Mouse (Mus musculus): ENCODE measurements around the gene Gm10277. TPM values are rescaled to one million over a fixed set of nuclear protein-coding genes. Genes with fewer than 3 reads are reported as not detected.
A peak's percentile ranks its signal among the peaks of the same experiment; 100 is the strongest.

The Gm10277 gene
- polyA plus RNA-seq, 1 experiment from 2014 or later = 0.26 TPM

GRCm38 (mm10) chr11:77827241-77827995 lies 39.9 kb upstream of the Gm10277 start:
- H3K27me3 ChIP-seq (replicated peaks; ENCODE audit: control insufficient read depth, insufficient read depth, low read length) = no peaks in the 10 kb centered on the region
- DNase-seq (ENCODE audit: low spot score) = peak; percentile 79
- no peak overlapping the region for H3K4me3 ChIP-seq (ENCODE audit: low read depth, low read length)
- H3K9ac ChIP-seq (ENCODE audit: low read depth, low read length) = no peak overlapping the region
- H3K9me3 ChIP-seq (ENCODE audit: control insufficient read depth, low read length) = no peaks in the 10 kb centered on the region
- ATAC-seq (ENCODE audit: low read depth) = 0 out of 2 replicates have a peak, but pooled peaks have one; percentile 19
- H3K27ac ChIP-seq (replicated peaks; ENCODE audit: low read depth, low read length) = no peak overlapping the region
- 55% methylated on average over 18 of the region's 18 CpGs for WGBS
- no peak overlapping the region for H3K4me2 ChIP-seq (ENCODE audit: low read depth, low read length)
- peaks cover 50% of the 10 kb centered on the region for H3K36me3 ChIP-seq (ENCODE audit: control insufficient read depth, insufficient read depth, low read length)
- H3K4me1 ChIP-seq (ENCODE audit: control insufficient read depth, insufficient read depth, low read length) = no peaks in the 10 kb centered on the region

- WGBS = 50% methylated on average over 3 of the region's 3 CpGs
- no peak overlapping the region for H3K4me3 ChIP-seq (ENCODE audit: low read depth, low read length)
- H3K4me1 ChIP-seq (ENCODE audit: control insufficient read depth, insufficient read depth, low read length) = no peaks in the 10 kb centered on the region
These were observed 38.8 kb upstream of the Gm10277 start for GRCm38 (mm10) chr11:77826311-77826710.

GRCm38 (mm10) chr11:77825853-77826252 lies 38.3 kb upstream of the Gm10277 start:
- DNase-seq (ENCODE audit: low spot score) (peak; percentile 84), ATAC-seq (ENCODE audit: low read depth) (peak; percentile 7; the same call in 1 of the 2 replicates)
- no peak overlapping the region for H3K4me2 ChIP-seq (ENCODE audit: low read depth, low read length)
- H3K36me3 ChIP-seq (ENCODE audit: control insufficient read depth, insufficient read depth, low read length) = peaks cover 50% of the 10 kb centered on the region
- H3K9ac ChIP-seq (ENCODE audit: low read depth, low read length) = no peak overlapping the region
- 5% methylated on average over 5 of the region's 5 CpGs for WGBS
- H3K27me3 ChIP-seq (replicated peaks; ENCODE audit: control insufficient read depth, insufficient read depth, low read length) = no peaks in the 10 kb centered on the region
- H3K4me3 ChIP-seq (ENCODE audit: low read depth, low read length) = no peak overlapping the region
- H3K4me1 ChIP-seq (ENCODE audit: control insufficient read depth, insufficient read depth, low read length) = no peaks in the 10 kb centered on the region
- H3K27ac ChIP-seq (replicated peaks; ENCODE audit: low read depth, low read length) = no peak overlapping the region
- H3K9me3 ChIP-seq (ENCODE audit: control insufficient read depth, low read length) = no peaks in the 10 kb centered on the region

More at GRCm38 (mm10) chr11:77826311-77826710, 38.8 kb upstream of the Gm10277 start:
- Histone ChIP-seq H3K27ac (replicated peaks; ENCODE audit: low read depth, low read length) (no peak overlapping the region), H3K9ac (ENCODE audit: low read depth, low read length) (no peak overlapping the region), H3K36me3 (ENCODE audit: control insufficient read depth, insufficient read depth, low read length) (peaks cover 46% of the 10 kb centered on the region), H3K27me3 (replicated peaks; ENCODE audit: control insufficient read depth, insufficient read depth, low read length) (no peaks in the 10 kb centered on the region), H3K4me2 (ENCODE audit: low read depth, low read length) (no peak overlapping the region), H3K9me3 (ENCODE audit: control insufficient read depth, low read length) (no peaks in the 10 kb centered on the region)
- no peak for DNase-seq (ENCODE audit: low spot score)
- no peak for ATAC-seq (ENCODE audit: low read depth)

GRCm38 (mm10) chr11:77822781-77823180 lies 35.2 kb upstream of the Gm10277 start:
- Histone ChIP-seq H3K9me3 (ENCODE audit: control insufficient read depth, low read length) (no peaks in the 10 kb centered on the region), H3K27me3 (replicated peaks; ENCODE audit: control insufficient read depth, insufficient read depth, low read length) (no peaks in the 10 kb centered on the region), H3K4me2 (ENCODE audit: low read depth, low read length) (no peak overlapping the region), H3K4me3 (ENCODE audit: low read depth, low read length) (no peak overlapping the region), H3K4me1 (ENCODE audit: control insufficient read depth, insufficient read depth, low read length) (no peaks in the 10 kb centered on the region), H3K36me3 (ENCODE audit: control insufficient read depth, insufficient read depth, low read length) (peaks cover 52% of the 10 kb centered on the region), H3K9ac (ENCODE audit: low read depth, low read length) (no peak overlapping the region), H3K27ac (replicated peaks; ENCODE audit: low read depth, low read length) (no peak overlapping the region)
- DNase-seq (ENCODE audit: low spot score) (peak; percentile 65), ATAC-seq (ENCODE audit: low read depth) (no peak)
- WGBS = 21% methylated on average over 7 of the region's 7 CpGs

DNA sequence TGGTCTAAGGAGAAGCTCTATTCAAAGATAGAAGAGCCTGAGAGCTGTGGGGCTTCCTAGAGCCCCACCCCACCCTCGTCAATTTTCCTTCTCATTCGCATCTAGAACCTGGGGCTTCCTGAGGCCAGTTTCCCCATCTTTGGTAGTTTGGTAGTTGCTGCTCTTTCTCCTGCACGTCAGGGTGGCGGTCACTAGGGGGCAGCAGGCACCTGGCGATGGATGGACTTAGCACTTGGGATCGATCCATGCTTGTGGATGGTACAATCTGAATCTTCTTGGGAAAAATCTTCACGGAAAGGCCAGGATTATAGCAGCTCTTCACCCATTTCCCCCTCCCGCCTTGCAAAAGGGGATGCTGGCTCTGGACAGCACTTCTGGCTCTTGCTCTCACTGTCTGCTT lies 34.1 kb upstream of the Gm10277 start:
- no peak overlapping the region for H3K4me3 ChIP-seq (ENCODE audit: low read depth, low read length)
- H3K9me3 ChIP-seq (ENCODE audit: control insufficient read depth, low read length) = no peaks in the 10 kb centered on the region
- no peak overlapping the region for H3K27ac ChIP-seq (replicated peaks; ENCODE audit: low read depth, low read length)
- H3K36me3 ChIP-seq (ENCODE audit: control insufficient read depth, insufficient read depth, low read length) = peaks cover 52% of the 10 kb centered on the region
- ATAC-seq (ENCODE audit: low read depth) (no peak), DNase-seq (ENCODE audit: low spot score) (no peak)
- H3K9ac ChIP-seq (ENCODE audit: low read depth, low read length) = no peak overlapping the region
- H3K4me2 ChIP-seq (ENCODE audit: low read depth, low read length) = no peak overlapping the region
- no peaks in the 10 kb centered on the region for H3K27me3 ChIP-seq (replicated peaks; ENCODE audit: control insufficient read depth, insufficient read depth, low read length)
- H3K4me1 ChIP-seq (ENCODE audit: control insufficient read depth, insufficient read depth, low read length) = no peaks in the 10 kb centered on the region
- WGBS = 25% methylated on average over 8 of the region's 8 CpGs

DNA sequence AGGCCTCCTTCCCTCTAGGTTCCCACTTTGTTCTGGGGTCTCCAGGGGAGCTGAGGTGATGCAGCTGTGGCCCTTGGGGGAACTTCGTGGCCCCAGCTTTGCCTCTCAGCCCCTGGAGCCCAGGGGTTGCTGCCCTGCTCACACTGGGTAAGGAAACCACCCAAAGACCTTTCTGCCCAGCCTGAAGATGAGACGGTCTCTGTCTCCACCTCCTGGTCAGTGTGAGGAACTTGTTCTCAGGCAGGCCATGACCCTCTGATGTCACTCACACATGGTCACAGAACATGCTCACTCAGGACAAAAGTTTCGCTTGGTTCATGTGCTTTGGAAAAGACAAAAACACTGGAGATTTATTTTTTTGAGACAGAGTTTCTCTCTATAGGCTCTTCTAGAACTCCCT lies 28.5 kb upstream of the Gm10277 start:
- Histone ChIP-seq H3K4me1 (ENCODE audit: control insufficient read depth, insufficient read depth, low read length) (no peaks in the 10 kb centered on the region), H3K9me3 (ENCODE audit: control insufficient read depth, low read length) (no peaks in the 10 kb centered on the region), H3K36me3 (ENCODE audit: control insufficient read depth, insufficient read depth, low read length) (peaks cover 24% of the 10 kb centered on the region; the same call in 1 of the 2 replicates), H3K4me2 (ENCODE audit: low read depth, low read length) (no peak overlapping the region), H3K9ac (ENCODE audit: low read depth, low read length) (no peak overlapping the region), H3K27me3 (replicated peaks; ENCODE audit: control insufficient read depth, insufficient read depth, low read length) (no peaks in the 10 kb centered on the region), H3K27ac (replicated peaks; ENCODE audit: low read depth, low read length) (no peak overlapping the region), H3K4me3 (ENCODE audit: low read depth, low read length) (no peak overlapping the region)
- DNase-seq (ENCODE audit: low spot score) (peak; percentile 67), ATAC-seq (ENCODE audit: low read depth) (peak; percentile 73; the same call in 1 of the 2 replicates)
- 35% methylated on average over 2 of the region's 3 CpGs for WGBS

- H3K27ac ChIP-seq (replicated peaks; ENCODE audit: low read depth, low read length) = no peak overlapping the region
- H3K4me2 ChIP-seq (ENCODE audit: low read depth, low read length) = no peak overlapping the region
- ATAC-seq (ENCODE audit: low read depth) (no peak), DNase-seq (ENCODE audit: low spot score) (no peak)
- no peaks in the 10 kb centered on the region for H3K4me1 ChIP-seq (ENCODE audit: control insufficient read depth, insufficient read depth, low read length)
- H3K27me3 ChIP-seq (replicated peaks; ENCODE audit: control insufficient read depth, insufficient read depth, low read length) = no peaks in the 10 kb centered on the region
- 79% methylated on average over 2 of the region's 2 CpGs for WGBS
- peaks cover 11% of the 10 kb centered on the region; the same call in 1 of the 2 replicates for H3K36me3 ChIP-seq (ENCODE audit: control insufficient read depth, insufficient read depth, low read length)
- H3K9ac ChIP-seq (ENCODE audit: low read depth, low read length) = no peak overlapping the region
- H3K4me3 ChIP-seq (ENCODE audit: low read depth, low read length) = no peak overlapping the region
- H3K9me3 ChIP-seq (ENCODE audit: control insufficient read depth, low read length) = no peaks in the 10 kb centered on the region
These were observed 26.4 kb upstream of the Gm10277 start for GRCm38 (mm10) chr11:77813969-77814368.

GRCm38 (mm10) chr11:77810018-77810417 lies 22.5 kb upstream of the Gm10277 start:
- H3K4me1 ChIP-seq (ENCODE audit: control insufficient read depth, insufficient read depth, low read length) = no peaks in the 10 kb centered on the region
- no peak overlapping the region for H3K9ac ChIP-seq (ENCODE audit: low read depth, low read length)
- no peak overlapping the region for H3K27ac ChIP-seq (replicated peaks; ENCODE audit: low read depth, low read length)
- no peak overlapping the region for H3K4me2 ChIP-seq (ENCODE audit: low read depth, low read length)
- no peaks in the 10 kb centered on the region for H3K36me3 ChIP-seq (ENCODE audit: control insufficient read depth, insufficient read depth, low read length)
- no peak for DNase-seq (ENCODE audit: low spot score)
- no peaks in the 10 kb centered on the region for H3K27me3 ChIP-seq (replicated peaks; ENCODE audit: control insufficient read depth, insufficient read depth, low read length)
- no peak for ATAC-seq (ENCODE audit: low read depth)
- no peak overlapping the region for H3K4me3 ChIP-seq (ENCODE audit: low read depth, low read length)
- H3K9me3 ChIP-seq (ENCODE audit: control insufficient read depth, low read length) = no peaks in the 10 kb centered on the region
- WGBS = 82% methylated on average over 5 of the region's 6 CpGs

DNA sequence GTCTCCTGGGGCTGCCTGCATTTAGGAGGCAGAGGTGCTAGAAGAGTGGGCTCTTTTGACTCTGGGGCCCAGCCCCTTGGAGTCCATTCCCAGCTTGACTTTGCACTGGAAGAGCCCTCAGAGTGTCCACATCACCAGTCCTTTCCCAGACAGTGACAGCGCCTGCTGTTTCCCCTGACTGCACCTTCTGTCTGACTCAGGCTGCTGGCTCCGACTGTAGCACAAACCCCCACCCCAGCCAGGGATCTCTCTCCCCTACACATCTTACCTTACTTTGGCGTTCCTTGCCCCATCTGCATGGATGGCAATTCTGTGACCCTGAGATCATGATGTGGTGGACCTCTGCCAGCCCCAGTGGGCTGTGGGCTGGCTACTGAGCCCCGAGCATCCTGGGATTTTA lies 21.7 kb upstream of the Gm10277 start:
- Histone ChIP-seq H3K9ac (ENCODE audit: low read depth, low read length) (no peak overlapping the region), H3K4me1 (ENCODE audit: control insufficient read depth, insufficient read depth, low read length) (no peaks in the 10 kb centered on the region), H3K4me3 (ENCODE audit: low read depth, low read length) (no peak overlapping the region), H3K27me3 (replicated peaks; ENCODE audit: control insufficient read depth, insufficient read depth, low read length) (no peaks in the 10 kb centered on the region), H3K4me2 (ENCODE audit: low read depth, low read length) (no peak overlapping the region), H3K27ac (replicated peaks; ENCODE audit: low read depth, low read length) (no peak overlapping the region), H3K9me3 (ENCODE audit: control insufficient read depth, low read length) (no peaks in the 10 kb centered on the region), H3K36me3 (ENCODE audit: control insufficient read depth, insufficient read depth, low read length) (no peaks in the 10 kb centered on the region)
- DNase-seq (ENCODE audit: low spot score) = no peak
- ATAC-seq (ENCODE audit: low read depth) = no peak
- 67% methylated on average over 4 of the region's 4 CpGs for WGBS

Data from embryonic facial prominence, embryonic 14.5 days (tissue).